Mouse (Mus musculus) yolk sac, embryonic 10.5 days (tissue): ENCODE results near the gene Mark3.
"Not testable (repeated sequence)": the region's sequence is repeated elsewhere in the genome, so short reads cannot be mapped to it uniquely, and the experiment has no call there.

Source experiments
- DNase-seq: peaks from one replicate; pipeline ENCODE4 v3.0.0-alpha.2; 2017; ENCODE audit warnings: low spot score

Mark3 gene

GRCm38 (mm10) chr12:111652953-111653352 is 78.6 kb downstream of the Mark3 start:
- no peak for DNase-seq

DNA sequence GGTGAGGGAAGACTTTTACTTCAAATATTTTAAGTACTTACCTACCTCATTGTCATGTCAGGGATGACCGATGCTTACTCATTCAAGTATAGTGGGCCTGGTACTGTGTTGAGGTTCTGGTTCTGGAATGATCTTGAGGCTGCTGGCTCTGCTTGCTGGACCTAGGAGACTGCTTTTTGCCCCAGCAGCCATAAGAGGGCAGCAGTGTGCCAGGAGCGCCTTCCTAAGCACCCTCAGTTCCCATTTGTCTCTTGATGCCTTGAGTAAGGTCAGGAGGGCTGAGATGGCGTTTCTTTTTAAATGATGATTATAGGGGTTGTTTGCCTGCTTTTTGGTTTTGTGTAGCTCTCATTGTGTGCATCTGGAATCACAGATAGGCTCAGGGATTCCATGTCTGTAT is 79.1 kb downstream of the Mark3 start:
- peak; percentile 37 for DNase-seq

- no peak for DNase-seq
Measured at GRCm38 (mm10) chr12:111655695-111656094, 81.4 kb downstream of the Mark3 start.

DNA sequence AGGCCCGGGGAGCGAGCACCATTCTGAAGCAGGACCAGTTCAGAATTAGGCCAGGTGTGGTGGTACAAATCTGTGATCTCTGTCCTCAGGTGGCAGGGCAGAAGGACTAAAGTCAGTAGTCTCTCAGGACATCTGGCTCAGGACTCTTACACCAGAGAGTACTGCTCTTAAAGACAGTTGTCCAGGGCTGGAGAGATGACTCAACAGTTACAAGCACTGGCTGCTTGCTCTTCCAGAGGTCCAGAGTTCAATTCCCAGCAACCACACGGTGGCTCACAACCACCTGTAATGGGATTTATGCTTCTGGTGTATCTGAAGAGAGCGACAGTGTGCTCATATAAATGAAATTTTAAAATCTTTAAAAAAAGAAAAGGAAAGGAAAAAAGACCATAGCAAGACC is 85.0 kb downstream of the Mark3 start:
- DNase-seq = no peak

DNA sequence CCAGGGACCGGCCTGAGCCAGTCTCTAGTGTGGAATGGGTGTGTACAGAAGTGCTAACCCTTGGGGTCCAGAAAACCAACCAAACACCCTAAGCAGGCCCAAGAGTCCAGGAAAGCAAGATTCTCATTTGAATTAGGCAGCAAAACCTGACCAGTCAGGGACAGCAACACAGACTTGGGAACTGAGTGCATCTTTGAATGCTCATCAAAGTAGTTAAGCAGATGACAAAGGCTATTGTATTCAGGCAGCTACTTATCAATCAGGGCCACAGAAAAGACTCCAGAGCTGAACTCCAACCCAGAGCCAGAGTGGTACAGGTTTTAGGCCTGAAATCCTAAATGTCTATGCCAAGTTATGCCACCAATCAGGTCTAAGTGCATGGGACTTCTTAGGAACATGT is 86.3 kb downstream of the Mark3 start:
- no peak for DNase-seq

DNA sequence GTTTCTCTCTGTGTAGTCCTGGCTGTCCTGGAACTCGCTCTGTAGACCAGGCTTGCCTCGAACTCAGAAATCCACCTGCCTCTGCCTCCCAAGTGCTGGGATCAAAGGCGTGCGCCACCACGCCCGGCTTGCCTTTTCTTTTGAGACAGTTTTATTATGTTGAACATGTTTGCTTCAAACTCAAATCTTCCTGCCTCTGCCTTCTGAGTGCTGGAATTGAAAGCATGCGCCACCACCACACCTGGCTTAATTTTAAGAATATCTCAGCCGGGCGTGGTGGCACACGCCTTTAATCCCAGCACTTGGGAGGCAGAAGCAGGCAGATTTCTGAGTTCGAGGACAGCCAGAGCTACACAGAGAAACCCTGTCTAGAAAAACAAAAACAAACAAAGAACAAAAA is 87.2 kb downstream of the Mark3 start:
- not testable (repeated sequence) for DNase-seq

DNA sequence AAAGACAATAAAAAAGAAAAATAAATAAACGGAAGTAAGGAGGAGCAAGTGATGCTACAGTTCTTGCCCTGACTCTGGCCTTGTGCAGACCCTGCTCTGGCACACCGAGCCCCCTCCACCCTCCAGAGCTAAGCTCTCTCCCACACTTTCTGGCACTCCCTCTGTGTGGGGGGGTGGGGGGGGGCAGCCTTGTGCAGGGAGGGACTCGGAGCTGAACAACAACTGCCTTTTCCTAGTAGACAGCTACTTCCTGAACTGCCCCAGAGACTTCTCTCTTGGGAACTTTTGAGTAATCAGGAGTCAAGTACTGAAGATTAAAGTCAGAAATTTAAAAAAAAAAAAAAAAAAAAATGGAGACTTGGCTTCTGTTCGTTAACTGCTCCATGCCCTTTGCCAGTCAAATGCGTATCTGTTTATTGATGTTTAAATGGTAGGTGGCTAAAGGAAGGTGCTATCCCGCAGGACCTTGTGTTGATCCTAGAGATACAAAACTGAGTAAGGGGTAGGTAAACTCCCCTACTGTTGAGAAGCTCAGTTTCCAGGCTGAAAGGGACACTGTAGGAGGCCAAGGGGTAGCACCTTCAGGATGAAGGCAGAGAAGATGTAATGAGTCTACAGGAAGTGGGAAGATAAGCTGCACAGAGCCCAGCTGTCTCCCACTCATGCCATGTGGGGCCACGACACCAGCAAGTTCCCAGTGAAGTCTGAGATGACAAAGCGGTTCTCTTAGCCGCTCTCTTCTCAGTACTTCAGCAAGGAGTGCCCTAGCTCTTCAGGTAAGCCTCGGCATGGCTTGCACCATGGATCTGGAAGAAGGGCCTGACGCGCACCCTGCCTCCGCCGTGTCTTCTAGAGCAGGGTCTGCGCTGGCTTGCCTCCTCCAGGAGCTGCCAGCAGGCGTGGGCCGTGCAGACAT is 89.2 kb downstream of the Mark3 start:
- no peak for DNase-seq

GRCm38 (mm10) chr12:111664144-111664634 is 89.9 kb downstream of the Mark3 start:
- peak; percentile 9 for DNase-seq

DNA sequence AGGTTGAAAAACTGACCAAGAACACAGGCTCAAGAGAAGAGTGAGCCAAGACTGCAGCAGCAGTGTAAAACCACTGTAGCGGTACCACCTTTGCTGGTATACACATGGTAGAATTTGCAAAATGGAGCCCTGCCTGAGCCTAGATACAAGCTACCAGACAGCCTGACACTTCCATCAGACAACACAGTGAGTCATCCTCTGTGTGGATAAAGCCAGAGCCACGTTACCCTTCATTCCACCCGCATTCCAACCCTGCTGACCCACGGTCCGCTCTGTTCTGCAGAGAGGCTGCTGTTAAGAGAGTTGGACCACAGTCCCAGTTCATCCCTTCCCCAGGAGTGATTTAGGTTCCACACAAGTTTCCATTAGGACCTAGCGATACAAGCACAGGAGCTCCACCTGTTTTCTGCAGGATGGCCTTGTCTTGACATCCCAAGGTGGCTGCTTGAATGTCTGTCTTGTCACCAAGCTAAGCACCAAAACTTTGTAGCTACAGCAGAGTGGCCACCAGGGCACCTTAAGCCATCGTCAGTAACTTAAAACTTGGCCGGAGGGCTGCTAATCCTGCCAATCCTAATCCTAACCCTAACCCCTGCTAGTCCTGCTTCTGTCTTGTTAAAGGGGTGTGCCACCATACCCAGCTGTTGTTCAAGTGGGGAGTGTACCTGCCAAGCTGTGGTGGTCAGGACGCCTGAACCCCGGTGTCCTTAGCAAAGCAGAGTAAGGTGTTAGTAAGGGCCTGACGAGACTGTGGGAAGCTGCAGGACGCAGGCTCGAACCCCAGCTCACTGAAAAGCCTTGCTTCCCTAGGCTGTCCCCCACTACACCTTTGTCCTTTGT is 90.9 kb downstream of the Mark3 start:
- no peak for DNase-seq

DNA sequence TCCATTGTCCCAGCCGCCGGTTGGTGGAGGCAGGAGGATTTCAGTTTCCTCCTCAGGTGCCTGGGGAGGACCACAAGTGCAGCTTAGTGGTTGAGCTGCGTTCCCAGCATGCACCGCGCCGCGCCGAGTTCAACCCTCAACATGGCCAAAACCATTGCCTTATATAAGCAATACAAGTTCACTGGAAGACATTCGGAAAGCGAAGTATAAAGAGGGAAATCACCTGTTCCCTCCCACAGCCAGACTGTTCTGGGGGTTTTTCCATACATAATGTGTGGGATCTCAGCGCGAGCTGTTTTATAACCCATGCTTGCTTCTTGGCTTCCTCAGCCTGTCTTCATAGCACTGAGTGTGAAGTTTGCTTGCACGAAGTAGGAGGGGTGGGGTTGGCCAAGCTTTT is 92.1 kb downstream of the Mark3 start:
- DNase-seq = no peak

GRCm38 (mm10) chr12:111667421-111667820 is 93.1 kb downstream of the Mark3 start:
- DNase-seq = no peak

GRCm38 (mm10) chr12:111668457-111668912 is 94.2 kb downstream of the Mark3 start:
- peak; percentile 85 for DNase-seq

- DNase-seq = no peak
Measured at GRCm38 (mm10) chr12:111669000-111669788, 94.9 kb downstream of the Mark3 start.

DNA sequence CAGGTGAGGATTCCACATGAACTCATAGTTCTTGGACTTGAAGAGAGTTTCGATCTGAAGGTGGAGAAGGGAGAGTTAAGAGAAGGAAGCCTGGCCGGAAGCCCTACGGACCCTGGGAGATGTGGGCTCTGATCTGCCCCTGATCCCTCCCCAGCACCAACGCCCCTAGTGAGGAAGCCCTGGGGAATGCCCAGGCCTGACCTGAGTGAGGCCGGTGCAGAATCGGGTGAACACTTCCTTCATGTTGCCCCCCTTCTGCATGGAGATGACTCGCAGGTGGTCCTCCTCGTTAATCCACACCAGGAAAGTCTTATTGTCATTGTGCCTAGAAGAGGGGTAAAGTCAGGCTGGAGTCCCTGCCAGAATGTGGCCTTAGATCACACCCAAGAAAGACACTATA is 95.6 kb downstream of the Mark3 start:
- DNase-seq = no peak

DNA sequence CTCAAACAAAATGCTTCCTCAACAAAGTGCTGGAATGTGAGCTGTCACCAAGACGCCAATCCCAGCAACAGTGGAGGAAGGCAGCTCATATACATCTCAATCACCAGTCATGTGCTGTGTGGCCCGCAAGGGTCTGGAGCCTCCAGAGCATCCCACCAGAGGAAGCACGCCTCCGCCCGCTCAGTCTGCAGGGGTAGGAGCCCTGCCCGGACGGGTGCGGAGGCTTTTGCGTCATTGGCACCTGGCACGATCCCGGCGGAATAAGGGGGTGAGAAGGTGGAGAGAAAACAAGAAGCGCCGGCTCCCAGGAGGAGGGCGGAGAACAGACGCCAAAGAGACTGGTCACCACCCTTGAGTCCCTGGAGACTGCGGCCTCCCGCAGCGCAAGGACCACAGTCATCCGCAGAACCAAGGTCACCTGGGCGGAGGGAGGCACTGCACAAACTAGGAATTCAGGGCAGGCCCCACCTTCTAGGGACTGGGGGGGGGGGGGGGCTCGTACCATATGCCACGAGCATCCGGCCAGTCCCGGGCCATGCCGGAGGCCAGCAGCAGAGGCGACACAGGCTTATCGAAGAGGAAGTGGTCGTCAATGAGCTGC is 96.1 kb downstream of the Mark3 start:
- peak; percentile 68 for DNase-seq

GRCm38 (mm10) chr12:111670976-111671375 is 96.7 kb downstream of the Mark3 start:
- no peak for DNase-seq

DNA sequence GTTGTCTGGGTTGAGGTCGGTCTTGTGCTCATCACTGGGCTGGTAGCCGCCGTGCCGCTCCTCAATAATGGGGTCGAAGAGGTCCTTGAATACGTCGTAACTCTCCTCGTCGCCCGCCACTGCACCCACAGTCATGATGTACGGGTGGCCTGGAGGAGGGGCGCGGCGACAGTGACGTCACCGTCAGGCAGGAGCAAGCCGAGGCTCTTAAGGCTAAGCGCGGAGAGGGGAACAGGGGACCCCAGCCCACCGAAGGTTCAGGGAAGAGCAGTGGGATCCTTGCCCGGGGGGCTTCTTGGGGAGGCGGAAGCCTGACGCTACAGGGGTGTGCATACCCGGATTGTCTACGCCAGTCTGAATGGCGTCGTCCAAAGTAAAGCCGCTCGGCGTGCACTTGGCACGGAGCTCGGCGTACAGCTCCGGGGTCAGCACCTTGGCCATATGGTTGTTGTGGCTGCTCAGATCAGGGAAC is 97.1 kb downstream of the Mark3 start:
- peak; percentile 32 for DNase-seq

GRCm38 (mm10) chr12:111672176-111672575 is 97.9 kb downstream of the Mark3 start, which contains the start of gene Ckb:
Gene Ckb (minus strand): TSS chr12:111672338.
- peak; percentile 57 for DNase-seq

DNA sequence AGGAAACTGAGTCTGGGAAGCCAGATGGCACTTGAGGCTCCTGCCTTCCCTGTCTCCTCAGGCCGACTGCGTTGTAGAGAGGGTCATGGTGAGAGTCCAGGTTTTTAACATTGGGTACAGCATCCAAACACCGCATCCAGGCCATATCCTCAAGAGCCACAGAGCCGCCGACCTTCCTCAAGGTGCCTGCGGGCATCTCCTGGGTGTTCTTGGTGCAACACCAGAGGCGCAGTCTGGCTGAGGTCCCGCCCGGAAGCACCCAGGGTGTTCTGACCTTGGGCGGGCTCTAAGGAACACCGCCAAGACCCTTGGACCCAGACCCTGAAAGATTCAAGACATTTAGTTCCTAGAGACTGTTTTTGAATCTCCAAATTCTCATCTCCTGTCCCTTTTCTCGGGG is 98.3 kb downstream of the Mark3 start:
- DNase-seq = no peak

DNA sequence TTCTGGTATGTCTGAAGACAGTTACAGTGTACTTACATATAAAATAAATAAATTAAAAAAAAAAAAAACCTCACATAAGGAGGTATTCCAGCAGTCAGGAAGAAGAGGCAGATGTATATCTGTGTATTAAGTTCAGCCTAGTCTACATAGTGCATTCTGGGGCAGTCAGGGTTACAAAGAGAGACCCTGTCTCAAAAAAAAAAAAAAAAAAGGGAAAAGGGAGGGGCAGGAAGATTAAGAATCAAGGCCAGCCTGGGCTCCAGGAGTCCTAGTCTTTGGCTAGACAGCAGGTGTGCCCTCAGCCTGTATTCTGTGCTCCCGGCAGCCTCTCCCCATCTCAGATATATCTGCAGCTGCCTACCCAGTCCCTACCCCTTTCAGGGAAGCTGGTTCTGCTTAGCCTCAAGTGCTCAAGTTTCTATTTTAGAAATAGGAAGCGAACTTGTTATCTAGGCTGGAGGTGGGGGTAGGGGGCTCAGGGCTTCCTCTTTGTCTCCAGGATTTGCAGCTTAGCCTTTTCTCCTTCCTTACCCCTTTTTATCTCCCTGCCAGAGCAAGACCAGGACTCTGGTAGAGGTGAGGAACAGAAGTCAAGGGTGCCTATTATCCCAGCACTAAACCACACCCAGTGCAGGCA is 100.6 kb downstream of the Mark3 start:
- DNase-seq = no peak
